Mouse (Mus musculus) lung, embryonic 16.5 days (tissue): ENCODE data around the gene Pgap2. TPM values are rescaled to one million over a fixed set of nuclear protein-coding genes. Genes with fewer than 3 reads are reported as not detected.
A peak's percentile ranks its signal among the peaks of the same experiment; 100 is the strongest.

ENCODE experiments used
- ATAC-seq: fragments of 200-750 bp; cut with Nextera tagmentation; 2 replicates; pipeline ENCODE4 v1.8.0; 2017; ENCODE audit warnings: low read depth, mild to moderate bottlenecking, moderate library complexity
- H3K27ac ChIP-seq: fragments of 300-500 bp; sonication (generic); 2 replicates; pipeline ENCODE4 v1.5.1; 2014; ENCODE audit warnings: mild to moderate bottlenecking, control low read depth, low read length
- H3K27me3 ChIP-seq: fragments of 300-500 bp; sonication (generic); 2 replicates; pipeline ENCODE4 v1.6.1; 2014; ENCODE audit warnings: low read depth, low read length, mixed read lengths; ENCODE audit not compliant: control insufficient read depth, insufficient read depth
- H3K36me3 ChIP-seq: fragments of 300-500 bp; sonication (generic); 2 replicates; pipeline ENCODE4 v1.6.1; 2014; ENCODE audit warnings: low read length; ENCODE audit not compliant: control insufficient read depth, insufficient read depth
- H3K4me1 ChIP-seq: fragments of 300-500 bp; sonication (generic); replicated peaks from 2 replicates; pipeline ENCODE4 v1.6.1; 2014; ENCODE audit warnings: low read length, mixed read lengths; ENCODE audit not compliant: control insufficient read depth, insufficient read depth
- H3K4me2 ChIP-seq: fragments of 300-500 bp; sonication (generic); 2 replicates; pipeline ENCODE4 v1.6.1; 2014; ENCODE audit warnings: low read depth, low read length, control low read depth
- H3K4me3 ChIP-seq: fragments of 300-500 bp; sonication (generic); 2 replicates; pipeline ENCODE4 v1.5.1; 2014; ENCODE audit warnings: mild to moderate bottlenecking, low read length, control low read depth
- H3K9ac ChIP-seq: fragments of 300-500 bp; sonication (generic); 2 replicates; pipeline ENCODE4 v1.6.1; 2014; ENCODE audit warnings: low read length, control low read depth
- H3K9me3 ChIP-seq: fragments of 300-500 bp; sonication (generic); 2 replicates; pipeline ENCODE4 v1.6.1; 2016; ENCODE audit warnings: low read length; ENCODE audit not compliant: control insufficient read depth
- WGBS: fragments of 180-500 bp; shearing (Covaris S2); extraction: QIAGEN DNeasy Blood & Tissue Kit; methylation state at CpG from one replicate; pipeline ENCODE4 v1.1.7; 2014; 5-methylcytosine and 5-hydroxymethylcytosine counted together
- polyA plus RNA-seq: library from polyadenylated mRNA; unstranded; fragments of >200 nt; fragmentation: Nextera tagmentation; extraction: Ambion mirVana; gene quantifications from 2 replicates; pipeline ENCODE4 v1.2.1, GENCODE M21; 2015

Pgap2 gene
- polyA plus RNA-seq, result 95.1 and 103 TPM in 2 replicates

GRCm38 (mm10) chr7:102209756-102210721 lies at the start of gene Pgap2, which contains the start of gene Nup98:
Gene Pgap2 (plus strand): TSS chr7:102210208.
Gene Nup98 (minus strand): TSS chr7:102210176.
- Histone ChIP-seq H3K27ac (peak within 1 kb of the TSS; percentile 93), H3K9me3 (no peaks in the 10 kb centered on the region), H3K9ac (peak within 1 kb of the TSS; percentile 90), H3K4me3 (peak within 1 kb of the TSS; percentile 95), H3K4me2 (peak within 1 kb of the TSS; percentile 90), H3K4me1 (peaks cover 11% of the 10 kb centered on the region), H3K36me3 (no peaks in the 10 kb centered on the region), H3K27me3 (no peaks in the 10 kb centered on the region)
- under 1% methylated on average over 83 of the region's 87 CpGs for WGBS
- ATAC-seq, result peak; percentile 99

DNA sequence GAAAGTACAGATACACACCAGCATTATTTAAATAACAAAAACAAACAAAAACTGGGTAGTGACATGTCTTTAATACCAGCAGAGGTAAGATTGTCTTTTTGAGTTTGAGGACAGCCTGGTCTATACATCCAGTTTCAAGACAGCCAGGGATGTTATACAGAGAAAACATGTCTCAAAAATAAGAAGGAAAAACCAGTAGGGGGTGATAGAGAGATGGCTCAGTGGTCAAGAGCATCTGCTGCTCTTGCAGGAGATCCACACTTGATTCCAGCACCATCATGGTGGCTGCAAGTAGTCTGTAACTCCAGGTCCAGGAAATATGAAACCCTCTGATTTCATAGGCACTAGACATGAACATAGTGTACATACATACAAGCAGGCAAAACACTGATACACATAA lies 39.7 kb upstream of the Pgap2 start:
- Histone ChIP-seq H3K4me2 (no peak overlapping the region), H3K4me1 (no peaks in the 10 kb centered on the region), H3K4me3 (no peak overlapping the region), H3K36me3 (peaks cover 8% of the 10 kb centered on the region), H3K27me3 (no peaks in the 10 kb centered on the region), H3K9me3 (no peaks in the 10 kb centered on the region), H3K9ac (no peak overlapping the region), H3K27ac (no peak overlapping the region)
- no peak for ATAC-seq

DNA sequence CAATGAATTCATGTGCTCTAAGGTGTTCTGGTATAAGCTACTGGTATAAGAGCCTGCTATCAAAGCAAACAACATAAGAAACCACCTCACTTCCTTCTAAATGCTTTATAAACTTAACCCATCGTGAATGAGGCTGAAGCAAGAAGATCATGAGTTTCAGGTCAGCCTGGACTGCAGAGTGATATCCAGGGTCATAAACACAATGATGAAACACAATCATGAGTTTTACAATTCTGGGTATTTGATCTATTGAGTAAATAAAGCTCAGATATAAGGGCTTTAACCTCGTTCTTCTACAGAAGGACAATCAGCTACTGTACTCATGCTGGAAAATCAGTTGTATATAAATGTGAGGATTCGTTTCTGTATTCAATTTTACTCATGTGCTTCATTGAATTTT lies 26.2 kb upstream of the Pgap2 start:
- Histone ChIP-seq H3K36me3 (peaks cover 26% of the 10 kb centered on the region), H3K27me3 (no peaks in the 10 kb centered on the region), H3K9ac (no peak overlapping the region), H3K4me3 (no peak overlapping the region), H3K9me3 (no peaks in the 10 kb centered on the region), H3K4me2 (no peak overlapping the region), H3K27ac (no peak overlapping the region), H3K4me1 (no peaks in the 10 kb centered on the region)
- no peak for ATAC-seq
- WGBS, result 77% methylated on average over 3 of the region's 3 CpGs

DNA sequence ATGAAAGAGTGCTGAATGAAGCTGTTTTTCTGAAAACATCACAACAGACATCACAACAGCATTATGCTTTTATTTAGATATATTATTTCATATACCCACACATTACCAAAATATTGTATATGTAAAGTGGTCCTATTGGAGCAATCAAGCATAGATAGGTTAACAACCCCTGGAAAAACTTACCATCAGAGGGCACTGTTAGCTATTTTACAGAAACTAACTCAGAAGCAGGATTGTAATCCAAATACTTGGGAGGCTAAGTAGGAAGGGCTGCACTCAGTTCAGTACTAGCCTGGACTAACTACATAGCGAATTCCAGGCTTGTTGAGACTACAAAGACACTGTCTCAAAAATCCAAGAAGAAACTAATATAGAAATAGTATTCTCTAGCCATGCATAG lies 17.7 kb upstream of the Pgap2 start:
- H3K36me3 ChIP-seq, result peaks cover 32% of the 10 kb centered on the region
- no peak for ATAC-seq

GRCm38 (mm10) chr7:102200576-102200975 lies 9.4 kb upstream of the Pgap2 start:
- Histone ChIP-seq H3K27me3 (no peaks in the 10 kb centered on the region), H3K27ac (no peak overlapping the region), H3K9ac (no peak overlapping the region), H3K9me3 (no peaks in the 10 kb centered on the region), H3K4me1 (peaks cover 3% of the 10 kb centered on the region; the same call in 1 of the 2 replicates), H3K4me2 (no peak overlapping the region), H3K36me3 (no peaks in the 10 kb centered on the region), H3K4me3 (no peak overlapping the region)
- WGBS, result 82% methylated on average over 3 of the region's 3 CpGs
- ATAC-seq, result no peak

More for the DNA sequence above, 17.7 kb upstream of the Pgap2 start:
- Histone ChIP-seq H3K27me3 (no peaks in the 10 kb centered on the region), H3K4me3 (no peak overlapping the region), H3K9me3 (no peaks in the 10 kb centered on the region), H3K4me2 (no peak overlapping the region), H3K4me1 (no peaks in the 10 kb centered on the region), H3K9ac (no peak overlapping the region), H3K27ac (no peak overlapping the region)
- WGBS, result 100% methylated on average over 1 of the region's 1 CpGs

DNA sequence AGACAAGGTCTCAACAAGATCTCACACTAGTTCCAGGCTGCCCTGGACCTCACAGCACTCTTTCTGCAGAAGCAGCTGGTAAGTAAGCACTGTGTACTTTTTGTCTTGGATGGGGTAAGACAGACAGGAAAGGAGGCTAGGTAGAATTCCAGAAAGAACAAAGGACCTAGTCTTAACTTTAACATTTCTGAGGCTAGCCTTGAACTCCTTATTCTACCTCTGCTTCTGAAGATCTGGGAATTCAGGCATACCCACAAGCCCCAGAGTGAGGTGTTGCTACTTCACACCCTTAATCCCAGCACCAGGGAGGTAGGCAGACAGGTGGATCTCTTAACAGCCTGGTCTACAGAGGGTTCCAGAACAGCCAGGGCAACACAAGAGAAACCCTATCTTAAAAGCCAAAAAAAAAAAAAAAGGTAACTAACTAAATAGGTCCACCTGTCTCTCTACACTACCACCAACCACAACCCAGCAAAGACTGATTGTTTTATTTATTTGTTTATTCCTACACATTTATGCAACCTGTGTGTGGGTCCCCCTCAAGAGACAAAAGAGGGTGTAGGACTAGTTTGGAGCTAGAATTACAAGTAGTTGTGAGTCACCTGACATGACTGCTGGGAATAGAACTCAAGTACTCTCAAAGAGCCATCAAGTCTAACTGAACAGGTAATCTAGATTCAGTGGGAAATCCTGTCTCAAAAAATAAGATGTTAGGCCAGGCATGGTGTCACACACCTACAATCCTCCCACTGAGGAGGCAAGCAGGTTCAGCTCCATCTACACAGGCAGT lies 8.8 kb upstream of the Pgap2 start:
- no peak for ATAC-seq
- Histone ChIP-seq H3K9me3 (no peaks in the 10 kb centered on the region), H3K27ac (0 out of 2 replicates have a peak overlapping the region, but pooled peaks have one; percentile 6), H3K4me1 (peaks cover 3% of the 10 kb centered on the region; the same call in 1 of the 2 replicates), H3K36me3 (no peaks in the 10 kb centered on the region), H3K4me2 (no peak overlapping the region), H3K4me3 (no peak overlapping the region), H3K27me3 (no peaks in the 10 kb centered on the region), H3K9ac (no peak overlapping the region)

DNA sequence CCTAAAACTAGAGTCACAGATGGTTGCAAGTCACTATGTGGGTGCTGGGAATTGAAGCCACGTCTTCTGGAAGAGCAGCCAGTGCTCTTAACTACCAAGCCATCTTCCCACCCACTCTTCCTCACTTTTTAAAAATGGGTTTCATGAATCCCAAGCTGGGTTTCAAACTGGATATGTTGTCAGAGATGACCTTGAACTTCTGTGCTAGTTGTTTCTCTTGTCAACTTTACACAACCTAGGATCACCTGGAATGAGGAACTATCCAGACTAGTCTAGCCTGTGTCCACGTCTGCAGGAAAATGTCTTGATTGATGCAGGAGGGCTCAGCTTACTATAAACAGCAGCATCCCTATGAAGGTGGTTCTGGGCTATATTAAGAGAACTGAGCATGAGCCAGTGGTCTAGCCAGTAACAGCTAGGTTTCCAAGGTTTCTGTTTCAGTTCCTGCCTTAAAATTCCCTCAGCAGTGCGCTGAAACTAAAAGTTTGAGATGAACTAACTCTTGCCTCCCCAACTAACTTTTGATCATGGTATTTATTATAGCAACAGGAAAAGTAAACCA lies 5.6 kb upstream of the Pgap2 start:
- Histone ChIP-seq H3K4me3 (no peak overlapping the region), H3K9me3 (no peaks in the 10 kb centered on the region), H3K27ac (no peak overlapping the region), H3K4me1 (peaks cover 11% of the 10 kb centered on the region), H3K9ac (no peak overlapping the region), H3K36me3 (no peaks in the 10 kb centered on the region), H3K27me3 (no peaks in the 10 kb centered on the region), H3K4me2 (no peak overlapping the region)
- WGBS, result 67% methylated on average over 3 of the region's 3 CpGs
- no peak for ATAC-seq

DNA sequence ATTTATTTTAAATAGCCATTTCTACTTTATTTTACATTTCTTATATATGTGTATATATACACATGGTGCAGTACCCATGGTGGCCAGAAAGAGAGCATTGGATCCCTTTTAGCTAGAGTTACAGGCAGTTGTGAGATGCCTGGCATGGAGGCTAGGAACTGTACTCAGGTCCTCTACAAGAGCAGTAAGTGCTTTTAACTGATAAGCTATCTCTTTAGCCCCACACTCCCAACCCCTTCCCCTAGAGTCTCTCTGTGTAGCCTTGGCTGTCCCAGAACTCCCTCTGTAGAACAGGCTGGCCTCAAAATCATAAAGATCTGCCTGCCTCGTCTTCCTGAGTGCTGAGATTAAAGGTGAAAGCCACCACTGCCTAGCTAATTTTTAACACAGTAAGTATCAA lies 4.4 kb upstream of the Pgap2 start:
- no peak for ATAC-seq
- Histone ChIP-seq H3K9me3 (no peaks in the 10 kb centered on the region), H3K4me3 (no peak overlapping the region), H3K27me3 (no peaks in the 10 kb centered on the region), H3K4me1 (peaks cover 11% of the 10 kb centered on the region), H3K27ac (no peak overlapping the region), H3K4me2 (no peak overlapping the region), H3K9ac (no peak overlapping the region), H3K36me3 (no peaks in the 10 kb centered on the region)
- WGBS, result 70% methylated on average over 1 of the region's 1 CpGs
